Mouse (Mus musculus) embryo, embryonic 9.5 days (tissue): ENCODE data around the gene Soat2.

Experiments used
- DNase-seq: peaks from one replicate; pipeline ENCODE4 v3.0.0-alpha.2; 2017; ENCODE audit errors: extremely low spot score

Soat2 gene

GRCm38 (mm10) chr15:102191699-102192098, 41.4 kb downstream of the Soat2 start:
- DNase-seq = no peak

- no peak for DNase-seq
Observed at GRCm38 (mm10) chr15:102192271-102192812, 42.0 kb downstream of the Soat2 start.

GRCm38 (mm10) chr15:102192820-102193386, 42.6 kb downstream of the Soat2 start:
- no peak for DNase-seq

- no peak for DNase-seq
Observed at GRCm38 (mm10) chr15:102193652-102194051, 43.3 kb downstream of the Soat2 start.

GRCm38 (mm10) chr15:102194439-102194838, 44.1 kb downstream of the Soat2 start:
- no peak for DNase-seq

- DNase-seq = no peak
Observed at GRCm38 (mm10) chr15:102195373-102195772, 45.0 kb downstream of the Soat2 start.

- no peak for DNase-seq
Observed at GRCm38 (mm10) chr15:102198841-102199240, 48.5 kb downstream of the Soat2 start.

GRCm38 (mm10) chr15:102202971-102203834, 52.9 kb downstream of the Soat2 start, which contains the start of gene Zfp740:
Gene Zfp740 (plus strand): TSS chr15:102203249.
- peak; percentile 98 for DNase-seq

- no peak for DNase-seq
Observed at GRCm38 (mm10) chr15:102203835-102204381, 53.6 kb downstream of the Soat2 start.

- DNase-seq = no peak
Observed at GRCm38 (mm10) chr15:102204674-102205505, 54.6 kb downstream of the Soat2 start, which contains the start of gene Csad. Gene Csad (minus strand): TSS chr15:102204724.

- no peak for DNase-seq
Observed at GRCm38 (mm10) chr15:102205779-102206178, 55.5 kb downstream of the Soat2 start.

GRCm38 (mm10) chr15:102207351-102207750, 57.0 kb downstream of the Soat2 start:
- DNase-seq = no peak

- DNase-seq = no peak
Observed at GRCm38 (mm10) chr15:102208092-102208561, 57.8 kb downstream of the Soat2 start.

GRCm38 (mm10) chr15:102209114-102209513, 58.8 kb downstream of the Soat2 start:
- no peak for DNase-seq

GRCm38 (mm10) chr15:102210816-102211215, 60.5 kb downstream of the Soat2 start:
- no peak for DNase-seq

GRCm38 (mm10) chr15:102211895-102212294, 61.6 kb downstream of the Soat2 start:
- no peak for DNase-seq
